Mouse (Mus musculus): Measurements from ENCODE around the gene Ugt1a1. TPM values are rescaled to one million over a fixed set of nuclear protein-coding genes. Genes with fewer than 3 reads are reported as not detected.

The Ugt1a1 gene
- polyA plus RNA-seq, 1 experiment from 2014 or later = 0.33 TPM

DNA sequence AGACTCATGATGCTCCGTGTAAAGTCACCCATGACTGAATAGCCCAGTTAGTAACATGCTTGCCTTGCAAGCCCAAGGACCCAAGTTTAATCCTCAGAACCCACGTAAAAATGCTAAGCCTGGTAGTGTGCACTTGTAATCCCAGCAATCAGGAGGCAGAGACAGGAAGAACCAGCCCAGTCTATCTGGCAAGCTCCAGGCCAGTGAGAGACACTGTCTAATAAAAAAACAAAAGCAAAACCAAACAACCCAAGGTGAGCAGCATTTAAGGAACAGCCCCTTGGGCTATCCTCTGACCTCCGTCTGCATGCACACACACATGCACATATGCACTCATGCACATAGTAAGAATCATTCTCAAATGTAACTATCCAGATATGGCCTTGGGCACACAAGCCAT lies 17.8 kb downstream of the Ugt1a1 start:
- Histone ChIP-seq H3K27ac (ENCODE audit: low read length) (no peak overlapping the region), H3K4me1 (ENCODE audit: control insufficient read depth, insufficient read depth, low read length) (no peaks in the 10 kb centered on the region), H3K9me3 (ENCODE audit: control insufficient read depth, low read depth, low read length) (peaks cover 87% of the 10 kb centered on the region), H3K36me3 (ENCODE audit: control insufficient read depth, insufficient read depth, low read length) (no peaks in the 10 kb centered on the region), H3K9ac (replicated peaks; ENCODE audit: low read depth, low read length) (no peak overlapping the region), H3K27me3 (ENCODE audit: control insufficient read depth, insufficient read depth, low read length) (no peaks in the 10 kb centered on the region), H3K4me3 (ENCODE audit: low read depth, low read length) (no peak overlapping the region), H3K4me2 (replicated peaks; ENCODE audit: low read depth, low read length) (no peak overlapping the region)
- 78% methylated on average over 3 of the region's 3 CpGs for WGBS
- no peak for ATAC-seq (ENCODE audit: insufficient number of reproducible peaks, insufficient read depth, low FRiP score, low read depth)

DNA sequence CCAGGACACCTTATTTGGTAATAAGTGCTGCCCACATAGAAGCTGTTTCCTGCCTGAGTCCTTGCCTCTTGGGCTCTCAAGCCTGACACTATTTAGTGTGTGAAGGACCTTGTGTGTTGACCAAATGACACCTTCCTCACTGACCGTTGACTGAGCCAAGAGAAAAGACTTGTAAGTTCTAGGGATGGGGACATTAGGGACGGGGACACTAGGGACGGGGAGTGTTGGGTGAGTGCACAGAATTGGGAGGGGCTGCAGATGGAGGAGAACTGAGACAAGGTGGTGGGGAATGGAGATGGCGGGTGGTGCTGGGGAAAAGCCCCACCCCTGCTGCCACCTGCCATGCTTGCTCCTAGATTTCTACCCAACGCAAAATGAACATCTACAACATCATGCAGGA lies 18.2 kb downstream of the Ugt1a1 start:
- no peaks in the 10 kb centered on the region for H3K36me3 ChIP-seq (ENCODE audit: control insufficient read depth, insufficient read depth, low read length)
- no peak for ATAC-seq (ENCODE audit: insufficient number of reproducible peaks, insufficient read depth, low FRiP score, low read depth)
- no peak overlapping the region for H3K27ac ChIP-seq (ENCODE audit: low read length)
- no peak overlapping the region for H3K9ac ChIP-seq (replicated peaks; ENCODE audit: low read depth, low read length)
- no peaks in the 10 kb centered on the region for H3K4me1 ChIP-seq (ENCODE audit: control insufficient read depth, insufficient read depth, low read length)
- 84% methylated on average over 5 of the region's 5 CpGs for WGBS
- no peak overlapping the region for H3K4me2 ChIP-seq (replicated peaks; ENCODE audit: low read depth, low read length)
- no peaks in the 10 kb centered on the region for H3K27me3 ChIP-seq (ENCODE audit: control insufficient read depth, insufficient read depth, low read length)
- peaks cover 92% of the 10 kb centered on the region for H3K9me3 ChIP-seq (ENCODE audit: control insufficient read depth, low read depth, low read length)
- no peak overlapping the region for H3K4me3 ChIP-seq (ENCODE audit: low read depth, low read length)

DNA sequence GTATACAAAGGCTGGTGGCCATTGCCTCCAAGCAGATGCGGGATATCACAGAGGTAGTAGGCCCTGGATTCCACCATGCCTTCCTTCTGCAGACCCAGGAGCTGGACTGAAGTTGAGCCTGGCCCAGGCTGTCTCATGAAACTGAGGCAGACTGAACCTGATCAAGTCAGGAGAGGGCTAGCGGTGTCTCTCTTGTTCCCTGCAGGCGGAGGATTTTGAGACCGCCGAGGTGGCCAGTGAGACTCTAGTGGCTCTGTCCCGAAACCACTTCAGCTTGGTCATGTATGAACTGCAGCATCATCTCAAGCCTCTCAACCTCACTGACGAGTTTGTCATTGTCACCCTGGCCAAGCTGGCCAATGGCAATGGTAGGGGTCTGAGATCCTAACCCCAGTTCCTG lies 18.7 kb downstream of the Ugt1a1 start:
- ATAC-seq (ENCODE audit: insufficient number of reproducible peaks, insufficient read depth, low FRiP score, low read depth) = no peak
- Histone ChIP-seq H3K9ac (replicated peaks; ENCODE audit: low read depth, low read length) (no peak overlapping the region), H3K4me1 (ENCODE audit: control insufficient read depth, insufficient read depth, low read length) (no peaks in the 10 kb centered on the region), H3K27ac (ENCODE audit: low read length) (no peak overlapping the region), H3K27me3 (ENCODE audit: control insufficient read depth, insufficient read depth, low read length) (no peaks in the 10 kb centered on the region), H3K4me2 (replicated peaks; ENCODE audit: low read depth, low read length) (no peak overlapping the region), H3K4me3 (ENCODE audit: low read depth, low read length) (no peak overlapping the region), H3K36me3 (ENCODE audit: control insufficient read depth, insufficient read depth, low read length) (no peaks in the 10 kb centered on the region), H3K9me3 (ENCODE audit: control insufficient read depth, low read depth, low read length) (peaks cover 95% of the 10 kb centered on the region)
- 72% methylated on average over 7 of the region's 7 CpGs for WGBS

DNA sequence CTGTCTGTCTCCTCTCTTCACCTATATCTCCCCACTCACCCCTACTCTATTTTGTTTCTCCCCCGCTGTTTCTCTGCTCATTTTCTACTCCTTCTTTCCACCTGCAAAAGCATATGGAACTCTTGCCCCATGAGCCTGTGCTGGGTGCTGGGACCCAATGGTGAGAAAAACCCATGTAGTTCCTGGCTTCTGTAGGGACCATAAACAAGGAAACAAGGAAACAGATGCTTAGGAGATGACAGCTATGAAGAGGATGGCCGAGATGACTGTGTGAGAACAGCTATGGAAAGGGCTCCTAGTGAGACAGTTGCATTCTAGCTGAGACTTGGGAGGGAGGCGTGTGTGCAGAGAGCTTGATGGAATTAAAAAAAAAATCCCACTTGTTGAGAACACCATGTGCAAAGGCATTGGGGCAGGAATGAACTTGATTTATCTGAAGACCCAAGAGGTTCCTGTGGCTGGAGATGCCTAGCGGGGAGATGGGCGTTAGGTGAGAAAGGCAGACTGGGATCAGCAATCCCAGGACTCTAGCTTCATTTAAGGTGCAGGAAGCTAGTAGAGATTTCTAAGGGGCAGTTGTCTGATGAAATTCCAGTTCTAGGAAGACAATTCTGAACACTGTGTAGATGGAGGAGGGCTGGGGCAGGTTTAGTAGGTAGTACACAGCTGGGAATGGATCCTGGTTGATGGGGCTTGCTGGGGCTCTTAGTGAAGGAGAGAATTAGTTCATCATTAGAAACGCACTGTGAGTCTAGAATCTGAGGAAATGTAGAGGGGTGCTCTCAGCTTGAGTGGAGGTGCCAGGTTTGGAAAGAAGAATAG lies 19.4 kb downstream of the Ugt1a1 start:
- H3K36me3 ChIP-seq (ENCODE audit: control insufficient read depth, insufficient read depth, low read length) = no peaks in the 10 kb centered on the region
- H3K4me1 ChIP-seq (ENCODE audit: control insufficient read depth, insufficient read depth, low read length) = no peaks in the 10 kb centered on the region
- H3K4me3 ChIP-seq (ENCODE audit: low read depth, low read length) = no peak overlapping the region
- H3K27ac ChIP-seq (ENCODE audit: low read length) = no peak overlapping the region
- ATAC-seq (ENCODE audit: insufficient number of reproducible peaks, insufficient read depth, low FRiP score, low read depth) = no peak
- WGBS = 75% methylated on average over 6 of the region's 6 CpGs
- H3K4me2 ChIP-seq (replicated peaks; ENCODE audit: low read depth, low read length) = no peak overlapping the region
- H3K9me3 ChIP-seq (ENCODE audit: control insufficient read depth, low read depth, low read length) = peaks cover 95% of the 10 kb centered on the region
- no peaks in the 10 kb centered on the region for H3K27me3 ChIP-seq (ENCODE audit: control insufficient read depth, insufficient read depth, low read length)
- no peak overlapping the region for H3K9ac ChIP-seq (replicated peaks; ENCODE audit: low read depth, low read length)

DNA sequence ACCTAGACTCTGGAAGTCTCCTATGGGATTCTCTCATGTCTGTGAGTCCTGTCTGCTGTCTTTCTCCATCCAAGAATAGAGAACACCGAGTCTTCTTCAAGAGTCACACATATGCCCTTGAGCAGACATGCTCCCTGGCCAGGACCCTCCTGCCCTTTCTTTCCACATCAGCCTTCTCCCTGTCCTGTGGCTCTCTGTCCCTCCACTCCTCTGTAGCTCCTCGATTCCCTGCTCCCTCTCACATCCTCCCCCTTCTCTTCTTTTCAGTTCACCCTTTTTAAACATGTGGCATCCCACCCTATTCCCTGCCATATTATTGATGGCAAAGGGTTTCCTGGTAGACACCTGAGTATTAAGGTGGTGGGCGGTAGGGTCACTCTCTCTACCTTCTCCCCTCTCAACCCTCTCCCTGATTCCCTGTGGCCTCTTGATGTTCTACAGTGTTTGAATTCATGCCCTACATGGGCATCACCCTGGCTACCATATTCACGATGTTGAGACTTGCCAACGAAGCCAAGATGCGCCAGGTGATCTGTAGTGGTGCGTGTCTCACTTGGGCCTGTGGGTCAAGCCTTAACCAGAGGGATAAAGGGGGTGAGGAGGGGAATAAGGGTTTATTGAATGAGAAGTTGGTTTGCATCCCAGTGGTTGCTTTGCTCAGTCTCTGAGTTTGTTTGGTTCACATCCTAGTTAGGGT lies 20.2 kb downstream of the Ugt1a1 start:
- 66% methylated on average over 7 of the region's 7 CpGs for WGBS
- Histone ChIP-seq H3K4me3 (ENCODE audit: low read depth, low read length) (no peak overlapping the region), H3K9me3 (ENCODE audit: control insufficient read depth, low read depth, low read length) (peaks cover 90% of the 10 kb centered on the region), H3K4me1 (ENCODE audit: control insufficient read depth, insufficient read depth, low read length) (no peaks in the 10 kb centered on the region), H3K36me3 (ENCODE audit: control insufficient read depth, insufficient read depth, low read length) (no peaks in the 10 kb centered on the region), H3K27ac (ENCODE audit: low read length) (no peak overlapping the region), H3K4me2 (replicated peaks; ENCODE audit: low read depth, low read length) (no peak overlapping the region), H3K9ac (replicated peaks; ENCODE audit: low read depth, low read length) (no peak overlapping the region), H3K27me3 (ENCODE audit: control insufficient read depth, insufficient read depth, low read length) (no peaks in the 10 kb centered on the region)
- ATAC-seq (ENCODE audit: insufficient number of reproducible peaks, insufficient read depth, low FRiP score, low read depth) = no peak

DNA sequence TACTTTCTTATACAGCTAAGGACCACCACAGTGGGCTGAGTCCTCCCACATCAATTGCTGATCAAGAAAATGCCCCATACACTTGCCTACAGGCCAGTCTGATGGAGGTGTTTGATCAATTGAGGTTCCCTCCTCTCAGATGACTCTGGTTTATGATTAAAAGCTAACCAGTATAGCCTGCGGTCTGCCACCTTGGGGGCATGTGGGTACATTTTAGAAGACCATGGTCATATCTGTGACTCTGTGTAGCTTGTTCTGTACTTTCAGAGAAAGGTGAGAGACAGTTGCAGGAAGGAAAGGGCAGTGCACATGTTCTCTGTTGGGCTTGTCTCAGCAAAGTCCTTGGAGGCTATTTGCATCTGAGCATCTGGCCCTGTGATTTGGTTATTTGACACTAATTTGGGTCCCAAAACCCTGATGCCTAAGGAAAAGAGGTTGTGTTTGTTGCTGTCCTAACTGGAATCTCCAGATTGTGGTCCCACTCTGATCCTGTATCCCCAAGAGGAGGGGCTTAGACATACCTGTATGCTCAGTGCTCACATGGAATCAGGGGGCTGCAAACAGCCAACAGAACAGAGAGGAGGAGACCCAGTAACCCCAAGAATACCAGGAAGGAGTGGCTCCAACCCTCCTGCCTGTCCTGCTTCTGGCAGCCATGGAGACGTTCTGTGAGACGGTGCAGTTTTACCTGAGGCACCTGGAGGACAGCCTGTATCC lies 21.1 kb downstream of the Ugt1a1 start:
- Histone ChIP-seq H3K9ac (replicated peaks; ENCODE audit: low read depth, low read length) (no peak overlapping the region), H3K4me2 (replicated peaks; ENCODE audit: low read depth, low read length) (no peak overlapping the region), H3K27me3 (ENCODE audit: control insufficient read depth, insufficient read depth, low read length) (no peaks in the 10 kb centered on the region), H3K4me3 (ENCODE audit: low read depth, low read length) (no peak overlapping the region), H3K36me3 (ENCODE audit: control insufficient read depth, insufficient read depth, low read length) (no peaks in the 10 kb centered on the region), H3K4me1 (ENCODE audit: control insufficient read depth, insufficient read depth, low read length) (no peaks in the 10 kb centered on the region), H3K9me3 (ENCODE audit: control insufficient read depth, low read depth, low read length) (peaks cover 89% of the 10 kb centered on the region), H3K27ac (ENCODE audit: low read length) (no peak overlapping the region)
- WGBS = 57% methylated on average over 3 of the region's 3 CpGs
- ATAC-seq (ENCODE audit: insufficient number of reproducible peaks, insufficient read depth, low FRiP score, low read depth) = no peak

DNA sequence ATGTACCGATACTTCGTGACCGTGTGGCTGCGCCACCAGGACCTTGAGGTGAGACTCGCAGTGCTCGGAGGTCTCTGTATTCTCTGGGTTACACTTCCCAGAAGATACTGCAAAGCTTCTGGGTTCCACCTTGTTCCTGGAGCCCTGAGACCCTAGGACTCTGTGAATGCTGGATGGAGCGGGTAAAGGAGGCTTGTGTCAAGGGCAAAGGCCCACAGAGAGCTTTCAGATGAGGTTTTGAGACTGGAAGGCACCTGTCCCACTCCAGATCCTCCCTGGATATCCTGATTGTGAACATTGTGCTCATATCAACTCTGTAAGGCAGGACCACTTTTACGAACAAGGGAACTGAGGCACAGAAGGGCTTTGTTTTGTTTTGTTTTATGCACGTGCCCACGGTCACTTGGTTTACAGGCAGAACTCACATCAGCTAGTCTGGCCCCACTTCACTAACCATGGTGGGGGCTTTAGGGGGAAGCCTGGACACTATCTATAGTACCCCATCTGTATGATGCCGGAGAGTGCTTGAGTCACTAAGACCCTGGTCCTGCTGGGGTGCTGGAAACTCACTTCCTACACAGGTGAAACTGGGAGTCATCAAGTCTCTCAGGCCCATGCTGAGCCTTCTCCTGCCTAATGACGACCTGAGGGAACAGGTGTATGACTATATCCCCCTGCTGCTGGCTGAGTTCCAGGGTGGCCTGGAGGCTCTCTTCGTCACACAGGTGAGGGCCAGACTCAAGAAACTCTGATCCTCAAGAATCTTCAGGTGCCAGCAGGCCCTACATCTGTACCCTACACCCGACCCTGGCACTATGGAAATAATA lies 21.9 kb downstream of the Ugt1a1 start:
- peaks cover 89% of the 10 kb centered on the region for H3K9me3 ChIP-seq (ENCODE audit: control insufficient read depth, low read depth, low read length)
- no peak overlapping the region for H3K4me2 ChIP-seq (replicated peaks; ENCODE audit: low read depth, low read length)
- 67% methylated on average over 14 of the region's 14 CpGs for WGBS
- no peaks in the 10 kb centered on the region for H3K36me3 ChIP-seq (ENCODE audit: control insufficient read depth, insufficient read depth, low read length)
- H3K4me1 ChIP-seq (ENCODE audit: control insufficient read depth, insufficient read depth, low read length) = no peaks in the 10 kb centered on the region
- ATAC-seq (ENCODE audit: insufficient number of reproducible peaks, insufficient read depth, low FRiP score, low read depth) = 0 out of 2 replicates have a peak, but pooled peaks have one; percentile 4
- H3K9ac ChIP-seq (replicated peaks; ENCODE audit: low read depth, low read length) = no peak overlapping the region
- H3K27ac ChIP-seq (ENCODE audit: low read length) = no peak overlapping the region
- no peak overlapping the region for H3K4me3 ChIP-seq (ENCODE audit: low read depth, low read length)
- H3K27me3 ChIP-seq (ENCODE audit: control insufficient read depth, insufficient read depth, low read length) = no peaks in the 10 kb centered on the region

DNA sequence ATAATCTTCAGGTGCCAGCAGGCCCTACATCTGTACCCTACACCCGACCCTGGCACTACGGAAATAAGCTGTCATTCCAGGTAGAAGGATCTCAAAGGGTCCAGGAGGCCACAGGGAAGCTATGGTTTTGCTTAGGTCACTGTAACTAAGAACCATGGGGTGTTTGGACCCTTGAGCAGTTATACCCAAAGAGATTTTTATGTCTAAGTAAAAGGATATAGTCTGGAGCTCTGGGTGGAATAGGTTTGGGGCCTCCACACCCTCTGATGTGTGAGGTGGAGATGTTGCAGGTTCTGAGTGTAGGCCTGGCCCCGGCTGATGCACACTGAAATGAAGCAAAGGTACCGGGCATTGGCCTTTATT lies 22.5 kb downstream of the Ugt1a1 start:
- Histone ChIP-seq H3K27me3 (ENCODE audit: control insufficient read depth, insufficient read depth, low read length) (no peaks in the 10 kb centered on the region), H3K4me2 (replicated peaks; ENCODE audit: low read depth, low read length) (no peak overlapping the region), H3K9me3 (ENCODE audit: control insufficient read depth, low read depth, low read length) (peaks cover 89% of the 10 kb centered on the region), H3K4me1 (ENCODE audit: control insufficient read depth, insufficient read depth, low read length) (no peaks in the 10 kb centered on the region), H3K4me3 (ENCODE audit: low read depth, low read length) (no peak overlapping the region), H3K27ac (ENCODE audit: low read length) (no peak overlapping the region), H3K36me3 (ENCODE audit: control insufficient read depth, insufficient read depth, low read length) (no peaks in the 10 kb centered on the region), H3K9ac (replicated peaks; ENCODE audit: low read depth, low read length) (no peak overlapping the region)
- WGBS = 64% methylated on average over 4 of the region's 4 CpGs
- ATAC-seq (ENCODE audit: insufficient number of reproducible peaks, insufficient read depth, low FRiP score, low read depth) = no peak
